Mouse (Mus musculus): ENCODE data around the gene Gpatch4. TPM values are rescaled to one million over a fixed set of nuclear protein-coding genes. Genes with fewer than 3 reads are reported as not detected.

Gene Gpatch4
- polyA plus RNA-seq, 1 experiment from 2014 or later: 36.5 TPM

DNA sequence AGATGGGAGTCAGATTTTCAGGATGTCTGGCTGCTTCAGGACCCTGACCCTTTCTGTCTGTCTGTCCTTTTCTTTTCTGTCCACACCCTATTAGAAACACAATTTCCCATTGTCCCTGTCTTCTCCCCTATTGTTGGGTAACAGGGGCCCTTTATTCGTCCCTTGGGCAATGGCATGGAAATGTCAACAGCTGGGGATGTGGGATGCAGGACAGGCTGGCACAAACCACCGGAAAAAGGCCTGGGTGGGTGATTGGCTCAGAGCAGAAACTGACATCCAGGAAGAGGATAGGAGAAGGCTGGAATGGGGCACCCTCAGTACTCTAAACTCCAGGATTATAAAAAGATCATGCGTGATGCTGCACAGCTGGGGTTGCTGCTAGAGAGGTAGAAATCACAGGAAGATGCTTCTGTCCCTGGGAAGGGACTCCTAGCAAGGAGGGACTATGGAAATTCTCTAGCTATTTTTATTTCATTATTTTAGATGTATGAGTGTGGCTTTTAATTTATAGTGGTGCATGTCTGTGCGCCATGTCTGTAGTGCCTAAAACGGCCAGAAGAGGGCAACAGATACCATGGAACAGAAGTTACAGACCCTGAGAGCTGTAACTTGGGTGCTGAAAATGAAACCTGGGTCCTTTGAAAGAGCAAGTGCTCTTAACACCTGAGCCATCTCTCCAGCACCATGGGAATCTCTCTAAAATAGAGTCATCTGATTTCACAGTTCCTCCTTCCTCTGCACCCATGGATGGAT lies 15.3 kb upstream of the Gpatch4 start, which contains the start of gene Hapln2:
Gene Hapln2 (minus strand): TSS at position 150 of the 753 bp plus-strand sequence.
- Histone ChIP-seq H3K9ac (replicated peaks; ENCODE audit: low read depth, low read length) (no peak within 1 kb of the TSS), H3K4me3 (ENCODE audit: low read depth, low read length) (no peak within 1 kb of the TSS), H3K36me3 (ENCODE audit: control insufficient read depth, insufficient read depth, low read length) (no peaks in the 10 kb centered on the region), H3K9me3 (ENCODE audit: control insufficient read depth, low read length) (no peaks in the 10 kb centered on the region), H3K27me3 (ENCODE audit: control insufficient read depth, insufficient read depth, low read length) (peaks cover 34% of the 10 kb centered on the region), H3K4me2 (ENCODE audit: low read depth, low read length) (no peak within 1 kb of the TSS), H3K4me1 (ENCODE audit: control insufficient read depth, insufficient read depth, low read length) (peaks cover 7% of the 10 kb centered on the region; the same call in 1 of the 2 replicates), H3K27ac (ENCODE audit: low read depth, low read length) (no peak within 1 kb of the TSS)
- 41% methylated on average over 5 of the region's 5 CpGs for whole genome bisulfite sequencing
- no peak for ATAC-seq (ENCODE audit: low read depth)

DNA sequence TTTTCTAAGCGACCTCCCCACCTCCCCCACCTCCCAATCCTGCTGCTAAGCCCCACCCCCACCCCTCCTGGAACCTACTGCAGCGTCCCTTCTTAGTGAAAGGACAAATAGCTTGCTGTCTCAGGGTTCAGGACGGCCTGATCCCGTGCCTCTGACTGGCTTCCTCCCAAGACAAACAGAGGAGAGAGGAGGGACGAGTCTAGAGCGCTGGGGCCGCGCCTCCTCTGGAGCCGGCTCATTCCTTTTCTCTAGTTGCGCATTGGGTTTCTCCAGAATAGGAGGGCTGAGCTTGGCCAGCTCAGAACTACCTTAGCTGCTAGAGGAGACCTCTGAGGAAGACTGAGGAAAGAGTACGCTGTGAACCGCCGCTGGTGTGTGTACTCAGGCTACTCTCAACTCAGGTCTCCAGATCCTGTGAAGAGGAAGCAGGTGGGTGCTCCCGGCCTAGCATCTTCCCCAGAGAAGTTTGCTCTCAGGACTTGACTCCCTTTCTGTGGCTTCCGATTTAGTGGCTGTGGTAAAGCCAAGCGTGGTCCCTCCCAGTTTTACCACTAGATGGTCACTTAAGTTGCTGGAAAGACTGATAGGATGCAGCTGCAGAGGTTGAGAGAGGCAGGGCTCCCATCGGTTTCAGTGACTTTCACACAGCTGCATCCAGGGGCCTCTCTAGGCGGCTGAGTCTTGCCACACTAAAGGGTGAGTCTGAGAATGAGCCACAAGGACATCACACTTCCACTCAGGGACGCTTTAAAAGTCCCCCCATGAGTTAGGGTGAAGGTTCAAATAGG lies 12.1 kb upstream of the Gpatch4 start:
- Histone ChIP-seq H3K9me3 (ENCODE audit: control insufficient read depth, low read length) (no peaks in the 10 kb centered on the region), H3K4me1 (ENCODE audit: control insufficient read depth, insufficient read depth, low read length) (no peaks in the 10 kb centered on the region), H3K9ac (replicated peaks; ENCODE audit: low read depth, low read length) (no peak overlapping the region), H3K36me3 (ENCODE audit: control insufficient read depth, insufficient read depth, low read length) (no peaks in the 10 kb centered on the region), H3K4me3 (ENCODE audit: low read depth, low read length) (no peak overlapping the region), H3K27me3 (ENCODE audit: control insufficient read depth, insufficient read depth, low read length) (peaks cover 6% of the 10 kb centered on the region), H3K27ac (ENCODE audit: low read depth, low read length) (no peak overlapping the region), H3K4me2 (ENCODE audit: low read depth, low read length) (no peak overlapping the region)
- no peak for ATAC-seq (ENCODE audit: low read depth)
- WGBS: 13% methylated on average over 19 of the region's 19 CpGs

DNA sequence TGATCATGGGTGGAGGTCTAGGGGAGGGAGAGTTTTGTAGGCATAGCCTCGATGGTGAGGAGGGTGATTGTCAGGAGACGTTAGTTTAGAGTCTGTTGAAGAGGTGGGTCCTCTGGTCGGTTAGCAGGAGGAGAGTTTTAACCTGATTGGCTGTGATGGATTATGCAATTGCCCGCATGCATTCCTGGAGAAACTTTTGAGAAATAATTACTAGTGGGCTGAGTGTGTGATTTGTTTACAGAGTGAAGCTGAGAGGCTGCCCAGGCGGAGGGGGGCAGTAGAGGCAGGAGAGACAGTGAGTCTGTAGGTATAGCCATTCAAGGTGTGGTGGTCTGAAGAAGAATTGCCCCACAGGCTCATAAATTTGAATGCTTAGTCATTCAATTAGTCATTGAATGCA lies 9.4 kb upstream of the Gpatch4 start:
- WGBS: 66% methylated on average over 5 of the region's 5 CpGs
- Histone ChIP-seq H3K9me3 (ENCODE audit: control insufficient read depth, low read length) (no peaks in the 10 kb centered on the region), H3K27ac (ENCODE audit: low read depth, low read length) (no peak overlapping the region), H3K9ac (replicated peaks; ENCODE audit: low read depth, low read length) (no peak overlapping the region), H3K4me2 (ENCODE audit: low read depth, low read length) (no peak overlapping the region), H3K36me3 (ENCODE audit: control insufficient read depth, insufficient read depth, low read length) (no peaks in the 10 kb centered on the region), H3K27me3 (ENCODE audit: control insufficient read depth, insufficient read depth, low read length) (0 out of 2 replicates have a peak, but pooled peaks cover 2% of the 10 kb centered on the region), H3K4me3 (ENCODE audit: low read depth, low read length) (no peak overlapping the region), H3K4me1 (ENCODE audit: control insufficient read depth, insufficient read depth, low read length) (no peaks in the 10 kb centered on the region)
- ATAC-seq (ENCODE audit: low read depth): no peak

DNA sequence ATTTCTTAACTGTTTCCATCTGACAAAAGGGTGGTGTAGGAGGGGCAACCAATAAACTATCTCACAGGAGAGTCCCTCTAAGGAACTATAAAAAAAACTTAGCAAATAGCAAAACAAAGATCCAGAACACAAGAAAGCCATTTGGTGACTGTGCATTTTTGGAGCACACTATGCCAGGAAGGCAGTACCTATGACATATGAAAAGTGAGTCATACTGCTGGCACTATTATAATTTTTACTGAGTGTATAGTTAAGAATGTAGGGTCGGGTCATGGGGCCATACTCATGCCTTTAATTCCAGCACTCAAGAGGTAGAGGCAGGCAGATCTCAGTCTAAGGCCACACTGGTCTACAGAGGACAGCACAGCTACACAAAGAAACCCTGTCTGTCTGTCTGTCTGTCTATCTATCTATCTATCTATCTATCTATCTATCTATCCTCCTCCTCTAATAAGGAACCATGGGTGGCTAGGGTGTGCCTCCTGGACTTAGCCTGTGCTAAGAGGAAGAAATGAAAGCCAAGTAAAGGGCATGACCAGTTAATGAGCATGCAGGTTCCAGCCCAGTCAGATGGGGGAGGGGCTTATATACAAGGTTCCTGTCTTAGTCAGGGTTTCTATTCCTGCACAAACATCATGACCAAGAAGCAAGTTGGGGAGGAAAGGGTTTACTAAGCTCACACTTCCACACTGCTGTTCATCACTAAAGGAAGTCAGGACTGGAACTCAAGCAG lies 7.2 kb upstream of the Gpatch4 start:
- Histone ChIP-seq H3K4me3 (ENCODE audit: low read depth, low read length) (no peak overlapping the region), H3K9me3 (ENCODE audit: control insufficient read depth, low read length) (no peaks in the 10 kb centered on the region), H3K4me2 (ENCODE audit: low read depth, low read length) (no peak overlapping the region), H3K36me3 (ENCODE audit: control insufficient read depth, insufficient read depth, low read length) (no peaks in the 10 kb centered on the region), H3K27me3 (ENCODE audit: control insufficient read depth, insufficient read depth, low read length) (peaks cover 2% of the 10 kb centered on the region; the same call in 1 of the 2 replicates), H3K4me1 (ENCODE audit: control insufficient read depth, insufficient read depth, low read length) (no peaks in the 10 kb centered on the region), H3K27ac (ENCODE audit: low read depth, low read length) (no peak overlapping the region), H3K9ac (replicated peaks; ENCODE audit: low read depth, low read length) (no peak overlapping the region)
- ATAC-seq (ENCODE audit: low read depth): no peak
- 58% methylated on average over 1 of the region's 1 CpGs for WGBS

DNA sequence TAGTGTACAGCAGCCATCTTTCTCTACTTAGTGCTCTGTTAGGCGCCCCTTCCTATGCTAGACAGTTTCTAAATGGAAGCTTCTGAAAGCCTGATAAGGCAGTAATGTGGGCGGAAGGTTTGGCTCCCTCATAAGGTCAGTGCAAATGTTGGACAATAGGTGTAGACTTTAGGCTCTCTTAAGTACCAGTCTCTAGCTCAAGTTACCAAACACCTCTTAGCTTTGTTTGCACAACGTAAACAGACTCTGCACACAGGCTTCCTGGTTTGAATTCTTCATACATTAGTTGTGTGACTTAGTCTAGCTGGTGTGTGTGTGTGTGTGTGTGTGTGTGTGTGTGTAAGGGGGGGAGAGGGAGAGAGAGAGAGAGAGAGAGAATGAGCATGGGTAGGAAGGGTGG lies 6.6 kb downstream of the Gpatch4 start:
- no peak for ATAC-seq (ENCODE audit: low read depth)
- Histone ChIP-seq H3K27ac (ENCODE audit: low read depth, low read length) (no peak overlapping the region), H3K4me2 (ENCODE audit: low read depth, low read length) (no peak overlapping the region), H3K36me3 (ENCODE audit: control insufficient read depth, insufficient read depth, low read length) (peaks cover 8% of the 10 kb centered on the region), H3K4me1 (ENCODE audit: control insufficient read depth, insufficient read depth, low read length) (no peaks in the 10 kb centered on the region), H3K4me3 (ENCODE audit: low read depth, low read length) (no peak overlapping the region), H3K27me3 (ENCODE audit: control insufficient read depth, insufficient read depth, low read length) (no peaks in the 10 kb centered on the region), H3K9me3 (ENCODE audit: control insufficient read depth, low read length) (no peaks in the 10 kb centered on the region), H3K9ac (replicated peaks; ENCODE audit: low read depth, low read length) (no peak overlapping the region)
- 94% methylated on average over 3 of the region's 3 CpGs for WGBS

DNA sequence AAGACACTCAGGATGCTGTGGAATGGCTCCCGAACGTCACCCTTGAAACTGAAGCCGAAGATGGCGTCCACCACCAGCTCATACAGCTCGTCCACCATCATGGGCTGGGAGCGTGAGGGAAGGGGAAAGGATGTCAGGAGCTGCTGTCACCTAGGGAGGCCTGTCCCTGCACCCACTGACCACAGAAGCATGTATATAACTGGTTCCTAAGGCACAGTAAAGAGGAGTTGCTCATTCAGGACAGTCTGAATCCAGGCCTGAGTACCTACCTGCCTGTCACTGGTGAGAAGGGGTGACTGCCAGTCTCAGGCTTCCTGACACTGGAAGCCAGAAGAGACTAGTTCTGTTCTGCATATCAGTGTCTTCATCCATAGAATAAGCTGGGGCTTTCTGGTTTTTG lies 14.1 kb downstream of the Gpatch4 start:
- Histone ChIP-seq H3K36me3 (ENCODE audit: control insufficient read depth, insufficient read depth, low read length) (peaks cover 14% of the 10 kb centered on the region), H3K4me2 (ENCODE audit: low read depth, low read length) (peak overlapping the region; percentile 80), H3K4me3 (ENCODE audit: low read depth, low read length) (no peak overlapping the region), H3K4me1 (ENCODE audit: control insufficient read depth, insufficient read depth, low read length) (peaks cover 13% of the 10 kb centered on the region), H3K9me3 (ENCODE audit: control insufficient read depth, low read length) (no peaks in the 10 kb centered on the region), H3K27me3 (ENCODE audit: control insufficient read depth, insufficient read depth, low read length) (no peaks in the 10 kb centered on the region), H3K27ac (ENCODE audit: low read depth, low read length) (no peak overlapping the region), H3K9ac (replicated peaks; ENCODE audit: low read depth, low read length) (no peak overlapping the region)
- no peak for ATAC-seq (ENCODE audit: low read depth)
- 87% methylated on average over 6 of the region's 6 CpGs for WGBS

DNA sequence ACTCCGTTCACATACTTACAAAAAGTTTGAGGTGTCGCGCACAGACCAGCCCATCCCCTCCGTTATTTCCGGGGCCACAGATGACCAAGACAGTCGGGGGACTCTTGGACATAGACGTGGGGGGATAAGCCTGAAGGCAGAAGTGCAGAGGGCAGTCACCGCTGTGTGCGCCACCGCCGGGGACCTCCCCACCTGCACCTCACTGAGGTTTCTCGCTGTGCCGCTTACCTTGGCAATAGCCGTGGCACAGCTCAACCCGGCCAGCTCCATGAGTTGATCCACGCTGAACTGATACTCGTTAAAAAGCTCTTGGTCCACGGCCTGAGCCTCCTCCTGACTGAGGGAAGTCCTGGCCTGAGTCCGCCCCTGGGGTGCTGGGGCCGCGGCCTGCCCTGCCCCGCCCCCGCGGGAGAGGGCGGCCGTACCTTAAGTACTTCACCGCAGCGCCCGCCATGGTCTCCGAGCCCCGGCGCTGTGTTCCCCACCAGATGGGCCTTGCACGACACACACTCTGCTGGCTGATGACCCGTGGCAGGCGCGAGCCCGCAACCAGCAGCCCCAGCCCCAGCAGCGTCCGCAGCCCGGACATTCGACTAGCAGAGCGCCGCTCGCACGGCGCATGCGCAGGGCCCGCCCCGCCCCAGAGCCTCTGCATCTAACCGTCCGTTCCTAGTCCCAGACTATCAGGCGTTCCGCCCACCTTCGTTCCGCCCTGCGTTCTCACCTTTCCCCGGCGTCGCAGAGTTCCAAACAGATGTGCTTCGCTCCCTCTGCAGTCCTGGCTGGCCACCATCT lies 15.2 kb downstream of the Gpatch4 start, which contains the start of gene Naxe:
Gene Naxe (minus strand): TSS at position 594 of the 795 bp plus-strand sequence.
- H3K4me1 ChIP-seq (ENCODE audit: control insufficient read depth, insufficient read depth, low read length): peaks cover 13% of the 10 kb centered on the region
- peak within 1 kb of the TSS; percentile 87 for H3K9ac ChIP-seq (replicated peaks; ENCODE audit: low read depth, low read length)
- ATAC-seq (ENCODE audit: low read depth): peak; percentile 95
- H3K27ac ChIP-seq (ENCODE audit: low read depth, low read length): peak within 1 kb of the TSS; percentile 8; the same call in 1 of the 2 replicates
- H3K4me3 ChIP-seq (ENCODE audit: low read depth, low read length): peak within 1 kb of the TSS; percentile 73
- H3K9me3 ChIP-seq (ENCODE audit: control insufficient read depth, low read length): no peaks in the 10 kb centered on the region
- peaks cover 14% of the 10 kb centered on the region for H3K36me3 ChIP-seq (ENCODE audit: control insufficient read depth, insufficient read depth, low read length)
- 2% methylated on average over 59 of the region's 60 CpGs for WGBS
- peak within 1 kb of the TSS; percentile 80 for H3K4me2 ChIP-seq (ENCODE audit: low read depth, low read length)
- no peaks in the 10 kb centered on the region for H3K27me3 ChIP-seq (ENCODE audit: control insufficient read depth, insufficient read depth, low read length)

DNA sequence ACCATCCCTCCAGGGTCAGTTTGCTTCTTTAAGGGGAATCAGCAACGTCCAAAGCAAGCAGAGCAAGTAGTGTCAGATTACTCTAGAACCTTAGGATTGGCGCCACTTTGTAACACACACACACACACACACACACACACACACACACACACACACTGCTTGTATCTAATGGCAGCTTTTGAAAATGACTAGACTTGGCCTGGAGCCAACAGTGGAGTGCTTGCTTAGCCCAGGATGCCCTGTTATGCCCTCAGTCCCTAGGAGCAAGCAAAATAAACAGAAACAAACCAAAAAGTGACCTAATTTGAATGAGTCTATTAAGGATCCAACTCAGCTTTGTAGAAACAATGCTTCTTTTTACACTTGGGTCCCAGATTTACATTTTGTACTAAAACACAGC lies 25.5 kb downstream of the Gpatch4 start:
- Histone ChIP-seq H3K9me3 (ENCODE audit: control insufficient read depth, low read length) (no peaks in the 10 kb centered on the region), H3K4me3 (ENCODE audit: low read depth, low read length) (no peak overlapping the region), H3K27me3 (ENCODE audit: control insufficient read depth, insufficient read depth, low read length) (no peaks in the 10 kb centered on the region; the same call in 1 of the 2 replicates), H3K36me3 (ENCODE audit: control insufficient read depth, insufficient read depth, low read length) (no peaks in the 10 kb centered on the region), H3K9ac (replicated peaks; ENCODE audit: low read depth, low read length) (no peak overlapping the region), H3K4me2 (ENCODE audit: low read depth, low read length) (no peak overlapping the region), H3K4me1 (ENCODE audit: control insufficient read depth, insufficient read depth, low read length) (no peaks in the 10 kb centered on the region), H3K27ac (ENCODE audit: low read depth, low read length) (no peak overlapping the region)
- 38% methylated on average over 2 of the region's 2 CpGs for WGBS
- ATAC-seq (ENCODE audit: low read depth): no peak

Measured in neural tube, embryonic 14.5 days (tissue).